Mouse (Mus musculus): ENCODE results near the gene AI481877. TPM values are rescaled to one million over a fixed set of nuclear protein-coding genes. Genes with fewer than 3 reads are reported as not detected.

AI481877 gene
- polyA plus RNA-seq, 1 experiment = not detected

GRCm38 (mm10) chr4:58998688-58999087 is 140.1 kb downstream of the AI481877 start:
- H3K36me3 ChIP-seq (ENCODE audit: control insufficient read depth, insufficient read depth, low read length) = no peaks in the 10 kb centered on the region

GRCm38 (mm10) chr4:58997081-58997480 is 141.7 kb downstream of the AI481877 start:
- Histone ChIP-seq H3K27me3 (replicated peaks; ENCODE audit: control insufficient read depth, insufficient read depth, low read length) (no peaks in the 10 kb centered on the region), H3K4me3 (ENCODE audit: insufficient read depth, low read depth, low read length) (no peak overlapping the region), H3K36me3 (ENCODE audit: control insufficient read depth, insufficient read depth, low read length) (no peaks in the 10 kb centered on the region), H3K4me1 (ENCODE audit: control insufficient read depth, insufficient read depth, low read length) (no peaks in the 10 kb centered on the region), H3K27ac (ENCODE audit: insufficient read depth, low read depth, low read length) (no peak overlapping the region)
- 50% methylated on average over 5 of the region's 5 CpGs for WGBS
- no peak for TF ChIP-seq CTCF (conservative IDR thresholded peaks at IDR 0.05; ENCODE audit: insufficient read depth, insufficient read length, low read depth, low read length)
- no peak for TF ChIP-seq POLR2A (IDR thresholded peaks at IDR 0.05; ENCODE audit: low read depth, low read length)
- DNase-seq = peak; percentile 47

More at GRCm38 (mm10) chr4:58998688-58999087, 140.1 kb downstream of the AI481877 start:
- Histone ChIP-seq H3K4me1 (ENCODE audit: control insufficient read depth, insufficient read depth, low read length) (no peaks in the 10 kb centered on the region; the same call in 1 of the 2 replicates), H3K27ac (ENCODE audit: insufficient read depth, low read depth, low read length) (no peak overlapping the region), H3K4me3 (ENCODE audit: insufficient read depth, low read depth, low read length) (no peak overlapping the region), H3K27me3 (replicated peaks; ENCODE audit: control insufficient read depth, insufficient read depth, low read length) (no peaks in the 10 kb centered on the region)
- no peak for TF ChIP-seq POLR2A (IDR thresholded peaks at IDR 0.05; ENCODE audit: low read depth, low read length)
- TF ChIP-seq CTCF (conservative IDR thresholded peaks at IDR 0.05; ENCODE audit: insufficient read depth, insufficient read length, low read depth, low read length) = no peak
- DNase-seq = no peak
- 84% methylated on average over 1 of the region's 1 CpGs for WGBS

DNA sequence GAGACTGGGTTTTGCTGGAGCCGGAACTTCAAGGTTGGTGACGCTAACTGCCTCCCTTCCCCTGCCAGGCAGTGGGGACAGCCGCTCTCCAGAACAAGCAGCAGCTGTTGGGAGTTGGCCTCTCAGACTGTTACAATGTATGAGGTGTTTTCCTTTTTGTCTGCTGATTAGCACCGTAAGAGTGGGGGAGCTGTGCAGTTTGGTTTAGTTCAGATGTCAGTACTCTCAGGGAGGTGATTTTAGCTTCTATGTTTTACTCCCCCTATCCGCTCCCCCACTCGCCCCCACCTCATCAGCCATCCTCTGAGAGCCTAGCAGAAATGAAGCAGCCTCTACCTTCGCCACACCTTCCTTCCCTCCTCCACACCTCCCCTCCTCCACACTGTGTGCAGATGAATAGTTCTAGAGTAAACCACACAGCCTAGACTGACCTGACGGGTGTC is 143.5 kb downstream of the AI481877 start:
- whole genome bisulfite sequencing = 56% methylated on average over 8 of the region's 8 CpGs
- TF ChIP-seq POLR2A (IDR thresholded peaks at IDR 0.05; ENCODE audit: low read depth, low read length) (no peak), CTCF (conservative IDR thresholded peaks at IDR 0.05; ENCODE audit: insufficient read depth, insufficient read length, low read depth, low read length) (no peak)

GRCm38 (mm10) chr4:58994762-58995161 is 144.0 kb downstream of the AI481877 start, which contains the start of gene Dnajc25:
TSS of gene Dnajc25 (plus strand) at chr4:58995062.
- no peak within 1 kb of the TSS for H3K27ac ChIP-seq (ENCODE audit: insufficient read depth, low read depth, low read length)
- DNase-seq = no peak

More for the DNA sequence above, 143.5 kb downstream of the AI481877 start:
- Histone ChIP-seq H3K36me3 (ENCODE audit: control insufficient read depth, insufficient read depth, low read length) (no peaks in the 10 kb centered on the region), H3K4me3 (ENCODE audit: insufficient read depth, low read depth, low read length) (no peak overlapping the region), H3K27ac (ENCODE audit: insufficient read depth, low read depth, low read length) (no peak overlapping the region), H3K4me1 (ENCODE audit: control insufficient read depth, insufficient read depth, low read length) (no peaks in the 10 kb centered on the region), H3K27me3 (replicated peaks; ENCODE audit: control insufficient read depth, insufficient read depth, low read length) (no peaks in the 10 kb centered on the region)
- no peak for DNase-seq

More at GRCm38 (mm10) chr4:58994762-58995161, 144.0 kb downstream of the AI481877 start, which contains the start of gene Dnajc25:
- TF ChIP-seq POLR2A (IDR thresholded peaks at IDR 0.05; ENCODE audit: low read depth, low read length) (no peak), CTCF (conservative IDR thresholded peaks at IDR 0.05; ENCODE audit: insufficient read depth, insufficient read length, low read depth, low read length) (no peak)
- no peaks in the 10 kb centered on the region for H3K36me3 ChIP-seq (ENCODE audit: control insufficient read depth, insufficient read depth, low read length)
- no peak within 1 kb of the TSS for H3K4me3 ChIP-seq (ENCODE audit: insufficient read depth, low read depth, low read length)
- no peaks in the 10 kb centered on the region for H3K4me1 ChIP-seq (ENCODE audit: control insufficient read depth, insufficient read depth, low read length)
- 80% methylated on average over 4 of the region's 4 CpGs for WGBS
- no peaks in the 10 kb centered on the region for H3K27me3 ChIP-seq (replicated peaks; ENCODE audit: control insufficient read depth, insufficient read depth, low read length)

Other genes starting within 250 kb of the AI481877 start
- gene Ecpas, start 226.2 kb downstream of the AI481877 start, polyA plus RNA-seq (2012; rRNA removed) = 10.4 and 11.4 TPM in 2 replicates
- 0.11 TPM in 1 of 2 replicates, not detected in the other for gene Zkscan16, start 195.4 kb downstream of the AI481877 start, polyA plus RNA-seq (2012; rRNA removed)
- 2.8 and 3.5 TPM in 2 replicates for gene Ptgr1, start 151.9 kb downstream of the AI481877 start, polyA plus RNA-seq (2012; rRNA removed)
- gene Dnajc25, start 143.9 kb downstream of the AI481877 start, polyA plus RNA-seq (2012; rRNA removed) = 2.7 and 3.1 TPM in 2 replicates
- not detected in 2 replicates for gene Gm20503, start 135.8 kb downstream of the AI481877 start, polyA plus RNA-seq (2012; rRNA removed)
- 6.4 and 7.1 TPM in 2 replicates for gene Gng10, start 103.9 kb downstream of the AI481877 start, polyA plus RNA-seq (2012; rRNA removed)
- 7.4 and 11.6 TPM in 2 replicates for gene Ugcg, start 50.3 kb upstream of the AI481877 start, polyA plus RNA-seq (2012; rRNA removed)